Mouse (Mus musculus): Measurements from ENCODE around the gene Supt20.

- TF ChIP-seq ZC3H11A (IDR thresholded peaks at IDR 0.05; ENCODE audit: low read depth, low read length) (no peak), CHD1 (IDR thresholded peaks at IDR 0.05; ENCODE audit: low read depth, low read length) (no peak), MAZ (IDR thresholded peaks at IDR 0.05; ENCODE audit: low read depth, low read length) (no peak), SIN3A (IDR thresholded peaks at IDR 0.05; ENCODE audit: low read length) (peak; percentile 9; the same call in 1 of the 2 replicates), CTCF (conservative IDR thresholded peaks at IDR 0.05 in 1 of 2, IDR thresholded peaks at IDR 0.05 in 1 of 2; ENCODE audit: low read depth in 2 of 2, low read length in 2 of 2) (no peak), ZKSCAN1 (IDR thresholded peaks at IDR 0.05; ENCODE audit: borderline replicate concordance, low read depth, low read length) (no peak), POLR2A (IDR thresholded peaks at IDR 0.05; ENCODE audit: low read depth, low read length) (peak; percentile 83), ZMIZ1 (IDR thresholded peaks at IDR 0.05; ENCODE audit: low read depth, low read length) (peak; percentile 91; the same call in 1 of the 2 replicates), USF2 (conservative IDR thresholded peaks at IDR 0.05; ENCODE audit: low read depth, low read length) (no peak), USF1 (IDR thresholded peaks at IDR 0.05; ENCODE audit: low read depth, low read length) (no peak)
These were observed 42.0 kb downstream of the Supt20 start for GRCm38 (mm10) chr3:54734411-54735246.
